Mouse (Mus musculus): ENCODE results near the gene Fbxw11. TPM values are rescaled to one million over a fixed set of nuclear protein-coding genes. Genes with fewer than 3 reads are reported as not detected.

Fbxw11 gene
- total RNA-seq, 1 experiment = 45.8 TPM

GRCm38 (mm10) chr11:32682335-32683102 is 40.0 kb downstream of the Fbxw11 start:
- DNase-seq (ENCODE audit: low read depth, low spot score) = no peak
- in situ Hi-C loops (cut with MboI; ENCODE audit: low sequenced_read_pairs in 2 of 2, unreplicated experiment in 2 of 2) = no loop called here
- Histone ChIP-seq H3K9me3 (ENCODE audit: control insufficient read depth, insufficient read depth, low read depth, low read length) (no peaks in the 10 kb centered on the region), H3K9ac (ENCODE audit: insufficient read depth, low read depth, low read length, poor library complexity, severe bottlenecking) (no peak overlapping the region), H3K4me3 (ENCODE audit: insufficient read depth in 1 of 2, low read depth in 1 of 2, low read length in 2 of 2, poor library complexity in 1 of 2, severe bottlenecking in 1 of 2) (no peak overlapping the region), H3K27ac (ENCODE audit: insufficient read depth, low read depth, low read length, poor library complexity, severe bottlenecking) (no peak overlapping the region), H3K4me1 (ENCODE audit: control insufficient read depth in 2 of 2, insufficient read depth in 2 of 2, low read length in 2 of 2, poor library complexity in 1 of 2) (peaks cover 13 to 15% of the 10 kb centered on the region in 2 experiments), H3K36me3 (ENCODE audit: control insufficient read depth, insufficient read depth, low read length, poor library complexity, severe bottlenecking) (no peaks in the 10 kb centered on the region)
- no peak for TF ChIP-seq ZNF384 (IDR thresholded peaks at IDR 0.05; ENCODE audit: low read depth, low read length)
- no peak for TF ChIP-seq MAFK (IDR thresholded peaks at IDR 0.05; ENCODE audit: insufficient read depth, low read depth, low read length)
- no peak for TF ChIP-seq HCFC1 (IDR thresholded peaks at IDR 0.05; ENCODE audit: borderline replicate concordance, insufficient read depth, low read length)

GRCm38 (mm10) chr11:32684690-32685254 is 42.2 kb downstream of the Fbxw11 start:
- in situ Hi-C loops (cut with MboI; ENCODE audit: low sequenced_read_pairs in 2 of 2, unreplicated experiment in 2 of 2) = no loop called here
- Histone ChIP-seq H3K4me1 (ENCODE audit: control insufficient read depth in 2 of 2, insufficient read depth in 2 of 2, low read length in 2 of 2, poor library complexity in 1 of 2) (peaks cover 9 to 15% of the 10 kb centered on the region in 2 experiments), H3K27ac (ENCODE audit: insufficient read depth, low read depth, low read length, poor library complexity, severe bottlenecking) (no peak overlapping the region), H3K36me3 (ENCODE audit: control insufficient read depth, insufficient read depth, low read length, poor library complexity, severe bottlenecking) (no peaks in the 10 kb centered on the region), H3K9me3 (ENCODE audit: control insufficient read depth, insufficient read depth, low read depth, low read length) (no peaks in the 10 kb centered on the region), H3K4me3 (ENCODE audit: insufficient read depth in 1 of 2, low read depth in 1 of 2, low read length in 2 of 2, poor library complexity in 1 of 2, severe bottlenecking in 1 of 2) (no peak overlapping the region), H3K9ac (ENCODE audit: insufficient read depth, low read depth, low read length, poor library complexity, severe bottlenecking) (no peak overlapping the region)
- no peak for TF ChIP-seq HCFC1 (IDR thresholded peaks at IDR 0.05; ENCODE audit: borderline replicate concordance, insufficient read depth, low read length)
- no peak for DNase-seq (ENCODE audit: low read depth, low spot score)

DNA sequence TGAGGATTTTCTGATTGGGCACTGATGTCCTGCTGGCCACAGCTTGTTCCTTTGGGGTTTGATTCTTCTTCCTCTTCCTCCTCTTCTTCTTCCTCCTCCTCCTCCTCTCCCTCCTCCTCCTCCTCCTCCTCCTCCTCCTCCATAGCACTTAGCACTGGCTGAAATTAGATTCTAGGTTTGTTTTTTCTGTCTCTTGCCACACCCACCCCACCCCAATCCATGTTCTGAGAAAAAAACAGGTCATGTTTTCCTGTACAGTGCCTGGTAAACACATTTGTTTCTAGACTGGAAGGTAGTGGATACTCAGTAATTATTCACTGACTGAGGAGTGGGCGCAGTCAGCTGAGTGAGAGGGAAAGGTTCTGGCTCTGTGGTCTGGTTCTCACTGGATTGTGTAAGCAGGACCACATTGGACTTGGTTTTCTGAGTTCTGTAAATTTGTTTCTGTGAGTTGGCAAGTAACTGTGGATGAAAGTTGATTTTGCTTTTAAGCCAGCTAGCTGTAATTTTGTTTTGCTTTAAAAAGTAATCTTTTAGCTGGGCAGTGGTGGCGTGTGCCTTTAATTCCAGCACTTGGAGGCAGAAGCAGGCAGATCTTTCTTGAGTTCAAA is 45.8 kb downstream of the Fbxw11 start:
- Histone ChIP-seq H3K27ac (ENCODE audit: insufficient read depth, low read depth, low read length, poor library complexity, severe bottlenecking) (no peak overlapping the region), H3K36me3 (ENCODE audit: control insufficient read depth, insufficient read depth, low read length, poor library complexity, severe bottlenecking) (no peaks in the 10 kb centered on the region), H3K9ac (ENCODE audit: insufficient read depth, low read depth, low read length, poor library complexity, severe bottlenecking) (no peak overlapping the region), H3K9me3 (ENCODE audit: control insufficient read depth, insufficient read depth, low read depth, low read length) (no peaks in the 10 kb centered on the region), H3K4me1 (ENCODE audit: control insufficient read depth in 2 of 2, insufficient read depth in 2 of 2, low read length in 2 of 2, poor library complexity in 1 of 2) (no peaks in the 10 kb centered on the region), H3K4me3 (ENCODE audit: insufficient read depth in 1 of 2, low read depth in 1 of 2, low read length in 2 of 2, poor library complexity in 1 of 2, severe bottlenecking in 1 of 2) (no peak overlapping the region)
- in situ Hi-C loops (cut with MboI; ENCODE audit: low sequenced_read_pairs in 2 of 2, unreplicated experiment in 2 of 2) = no loop called here
- TF ChIP-seq CHD2 (IDR thresholded peaks at IDR 0.05; ENCODE audit: low read depth, low read length) (no peak), HCFC1 (IDR thresholded peaks at IDR 0.05; ENCODE audit: borderline replicate concordance, insufficient read depth, low read length) (no peak), ZC3H11A (IDR thresholded peaks at IDR 0.05; ENCODE audit: borderline replicate concordance, low read depth, low read length) (no peak), MAFK (IDR thresholded peaks at IDR 0.05; ENCODE audit: insufficient read depth, low read depth, low read length) (no peak), ZNF384 (IDR thresholded peaks at IDR 0.05; ENCODE audit: low read depth, low read length) (no peak)
- DNase-seq (ENCODE audit: low read depth, low spot score) = no peak

- Histone ChIP-seq H3K27ac (ENCODE audit: insufficient read depth, low read depth, low read length, poor library complexity, severe bottlenecking) (no peak overlapping the region), H3K4me1 (ENCODE audit: control insufficient read depth in 2 of 2, insufficient read depth in 2 of 2, low read length in 2 of 2, poor library complexity in 1 of 2) (0 out of 4 replicates have a peak, but pooled peaks cover 0 to 1% of the 10 kb centered on the region in 2 experiments), H3K36me3 (ENCODE audit: control insufficient read depth, insufficient read depth, low read length, poor library complexity, severe bottlenecking) (no peaks in the 10 kb centered on the region), H3K4me3 (ENCODE audit: insufficient read depth in 1 of 2, low read depth in 1 of 2, low read length in 2 of 2, poor library complexity in 1 of 2, severe bottlenecking in 1 of 2) (no peak overlapping the region), H3K9me3 (ENCODE audit: control insufficient read depth, insufficient read depth, low read depth, low read length) (no peaks in the 10 kb centered on the region), H3K9ac (ENCODE audit: insufficient read depth, low read depth, low read length, poor library complexity, severe bottlenecking) (no peak overlapping the region)
- in situ Hi-C loops (cut with MboI; ENCODE audit: low sequenced_read_pairs in 2 of 2, unreplicated experiment in 2 of 2) = no loop called here
- DNase-seq (ENCODE audit: low read depth, low spot score) = no peak
- TF ChIP-seq ZNF384 (IDR thresholded peaks at IDR 0.05; ENCODE audit: low read depth, low read length) (no peak), HCFC1 (IDR thresholded peaks at IDR 0.05; ENCODE audit: borderline replicate concordance, insufficient read depth, low read length) (no peak), MAFK (IDR thresholded peaks at IDR 0.05; ENCODE audit: insufficient read depth, low read depth, low read length) (no peak), CHD2 (IDR thresholded peaks at IDR 0.05; ENCODE audit: low read depth, low read length) (no peak), ZC3H11A (IDR thresholded peaks at IDR 0.05; ENCODE audit: borderline replicate concordance, low read depth, low read length) (no peak)
Measured at GRCm38 (mm10) chr11:32689510-32689909, 47.0 kb downstream of the Fbxw11 start.
